Mouse (Mus musculus) neural tube, embryonic 12.5 days (tissue): ENCODE measurements around the gene Pon2. TPM values are rescaled to one million over a fixed set of nuclear protein-coding genes. Genes with fewer than 3 reads are reported as not detected.
A peak's percentile ranks its signal among the peaks of the same experiment; 100 is the strongest.

Experiments
- ATAC-seq: fragments of 200-750 bp; cut with Nextera tagmentation; 2 replicates; pipeline ENCODE4 v1.8.0; 2017; ENCODE audit warnings: low read depth, mild to moderate bottlenecking, moderate TSS enrichment, moderate library complexity; ENCODE audit not compliant: low FRiP score
- H3K27ac ChIP-seq: fragments of 300-500 bp; sonication (generic); 2 replicates; pipeline ENCODE4 v1.5.1; 2016
- H3K27me3 ChIP-seq: fragments of 300-500 bp; sonication (generic); replicated peaks from 2 replicates; pipeline ENCODE4 v1.6.1; 2016; ENCODE audit warnings: mild to moderate bottlenecking
- H3K36me3 ChIP-seq: fragments of 300-500 bp; sonication (generic); 2 replicates; pipeline ENCODE4 v1.6.1; 2016; ENCODE audit warnings: mild to moderate bottlenecking
- H3K4me1 ChIP-seq: fragments of 300-500 bp; sonication (generic); 2 replicates; pipeline ENCODE4 v1.6.1; 2016
- H3K4me2 ChIP-seq: fragments of 300-500 bp; sonication (generic); replicated peaks from 2 replicates; pipeline ENCODE4 v1.6.1; 2016; ENCODE audit warnings: mild to moderate bottlenecking
- H3K4me3 ChIP-seq: fragments of 300-500 bp; sonication (generic); 2 replicates; pipeline ENCODE4 v1.5.1; 2016
- H3K9ac ChIP-seq: fragments of 300-500 bp; sonication (generic); 2 replicates; pipeline ENCODE4 v1.6.1; 2016; ENCODE audit warnings: mild to moderate bottlenecking
- H3K9me3 ChIP-seq: fragments of 300-500 bp; sonication (generic); 2 replicates; pipeline ENCODE4 v1.6.1; 2016; ENCODE audit warnings: mild to moderate bottlenecking
- WGBS: fragments of 180-500 bp; shearing (Covaris S2); methylation state at CpG from one replicate; pipeline ENCODE4 v1.1.7; 2016; 5-methylcytosine and 5-hydroxymethylcytosine counted together
- polyA plus RNA-seq: library from polyadenylated mRNA; unstranded; fragments of >200 nt; fragmentation: Nextera tagmentation; extraction: Ambion mirVana; gene quantifications from 2 replicates; pipeline ENCODE4 v1.2.1, GENCODE M21; 2016

The Pon2 gene
- polyA plus RNA-seq, 1 experiment from 2014 or later: 31.5 TPM

DNA sequence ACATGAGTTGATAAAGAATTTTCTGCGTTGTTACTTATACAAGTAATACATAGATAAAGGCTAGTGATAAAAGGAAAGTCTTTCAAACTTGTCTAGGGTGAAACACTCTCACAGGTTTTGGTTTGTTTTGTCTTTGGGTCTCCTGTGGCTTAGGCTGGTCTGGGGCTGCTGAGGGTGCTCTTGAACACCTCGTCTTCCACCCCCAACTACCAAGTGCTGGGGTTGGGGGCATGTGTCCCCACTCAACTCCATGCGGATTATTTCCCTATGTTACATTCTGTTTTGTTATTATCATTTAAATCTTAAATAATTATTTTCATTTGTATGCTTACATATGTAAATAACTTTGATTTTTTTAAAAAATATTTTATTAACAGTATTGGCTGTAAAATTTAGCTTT is 12.2 kb upstream of the Pon2 start:
- no peaks in the 10 kb centered on the region for H3K4me1 ChIP-seq
- ATAC-seq: no peak
- no peak overlapping the region for H3K4me3 ChIP-seq
- H3K27ac ChIP-seq: no peak overlapping the region
- no peaks in the 10 kb centered on the region for H3K27me3 ChIP-seq
- 88% methylated on average over 3 of the region's 3 CpGs for WGBS
- H3K36me3 ChIP-seq: no peaks in the 10 kb centered on the region
- no peaks in the 10 kb centered on the region for H3K9me3 ChIP-seq
- no peak overlapping the region for H3K9ac ChIP-seq
- H3K4me2 ChIP-seq: no peak overlapping the region

DNA sequence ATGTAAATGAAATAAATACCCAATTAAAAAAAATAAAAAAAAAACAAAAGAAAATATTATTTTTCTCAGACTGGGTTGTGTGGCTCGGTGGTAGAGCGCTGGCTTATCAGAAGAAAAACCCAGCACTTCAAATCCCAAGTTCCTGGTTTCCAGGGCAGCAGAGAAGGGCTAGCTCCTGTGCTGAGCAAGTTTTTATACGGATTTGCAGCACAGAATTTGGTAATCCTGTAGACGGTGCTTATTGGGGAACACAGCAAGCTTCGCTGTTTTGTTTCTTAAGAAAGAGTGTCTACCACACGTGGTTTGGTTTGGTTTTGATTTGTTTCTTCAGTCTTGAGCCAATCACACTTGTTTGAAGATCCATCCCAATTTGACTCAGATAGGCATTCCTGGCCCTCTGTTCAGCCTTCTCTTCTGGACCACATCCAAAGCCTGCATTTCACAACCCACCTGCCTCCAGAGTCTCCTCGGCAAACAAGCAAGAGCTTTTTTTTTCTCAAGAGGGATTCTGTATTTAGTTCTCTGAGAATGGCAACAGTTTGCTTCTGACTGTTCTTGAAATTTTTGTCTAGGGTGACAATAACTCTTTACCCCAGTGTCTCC is 11.4 kb upstream of the Pon2 start:
- H3K9me3 ChIP-seq: no peaks in the 10 kb centered on the region
- WGBS: 83% methylated on average over 7 of the region's 7 CpGs
- H3K4me1 ChIP-seq: no peaks in the 10 kb centered on the region
- H3K4me2 ChIP-seq: no peak overlapping the region
- no peaks in the 10 kb centered on the region for H3K36me3 ChIP-seq
- ATAC-seq: no peak
- H3K27ac ChIP-seq: no peak overlapping the region
- no peak overlapping the region for H3K4me3 ChIP-seq
- no peaks in the 10 kb centered on the region for H3K27me3 ChIP-seq
- H3K9ac ChIP-seq: no peak overlapping the region

DNA sequence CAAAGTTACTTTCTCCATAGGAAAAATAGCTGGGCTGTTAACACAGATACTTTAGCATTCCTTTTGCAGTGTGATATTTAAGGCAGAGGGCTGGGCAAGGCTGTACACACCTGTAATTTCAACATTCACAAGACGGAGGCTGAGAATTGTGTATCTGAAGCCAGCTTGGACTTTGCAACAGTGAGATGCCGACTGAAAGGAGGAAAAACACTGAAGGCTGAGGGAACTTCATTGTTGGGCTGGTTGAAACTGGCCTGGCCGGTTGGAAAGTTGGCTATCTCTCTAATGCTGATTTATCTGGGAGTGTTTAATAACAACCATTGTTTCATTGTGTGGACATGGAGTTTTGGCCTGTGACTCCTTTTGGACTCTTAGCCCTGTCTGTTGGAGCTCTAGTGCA is 7.7 kb upstream of the Pon2 start:
- no peak overlapping the region for H3K4me2 ChIP-seq
- no peak for ATAC-seq
- no peak overlapping the region for H3K4me3 ChIP-seq
- H3K27ac ChIP-seq: no peak overlapping the region
- 72% methylated on average over 3 of the region's 3 CpGs for WGBS
- no peaks in the 10 kb centered on the region for H3K4me1 ChIP-seq
- H3K36me3 ChIP-seq: no peaks in the 10 kb centered on the region
- no peaks in the 10 kb centered on the region for H3K9me3 ChIP-seq
- H3K9ac ChIP-seq: no peak overlapping the region
- no peaks in the 10 kb centered on the region for H3K27me3 ChIP-seq

DNA sequence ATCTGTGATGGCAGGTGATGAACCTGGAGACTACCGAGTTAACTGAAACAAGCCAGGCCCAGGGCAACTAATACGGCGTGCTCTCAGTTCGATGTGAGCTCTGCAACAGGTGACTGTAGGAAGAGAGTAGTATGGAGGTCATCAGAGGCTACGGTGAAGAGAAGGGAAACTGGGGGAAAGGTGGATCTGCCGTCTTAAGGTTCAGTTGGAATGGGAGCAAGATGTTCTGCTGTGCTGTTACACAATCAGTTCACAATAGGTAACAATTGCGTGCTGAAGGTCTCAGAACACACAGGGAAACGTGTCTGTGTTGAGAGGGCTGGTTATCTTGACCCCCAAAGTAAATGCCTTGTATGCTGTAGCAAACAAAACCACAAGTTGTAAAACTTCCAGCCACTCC is 6.7 kb upstream of the Pon2 start:
- Histone ChIP-seq H3K36me3 (no peaks in the 10 kb centered on the region), H3K27ac (no peak overlapping the region), H3K9me3 (no peaks in the 10 kb centered on the region), H3K4me2 (no peak overlapping the region), H3K4me3 (no peak overlapping the region), H3K9ac (no peak overlapping the region), H3K27me3 (no peaks in the 10 kb centered on the region), H3K4me1 (no peaks in the 10 kb centered on the region)
- 88% methylated on average over 8 of the region's 8 CpGs for WGBS
- no peak for ATAC-seq

DNA sequence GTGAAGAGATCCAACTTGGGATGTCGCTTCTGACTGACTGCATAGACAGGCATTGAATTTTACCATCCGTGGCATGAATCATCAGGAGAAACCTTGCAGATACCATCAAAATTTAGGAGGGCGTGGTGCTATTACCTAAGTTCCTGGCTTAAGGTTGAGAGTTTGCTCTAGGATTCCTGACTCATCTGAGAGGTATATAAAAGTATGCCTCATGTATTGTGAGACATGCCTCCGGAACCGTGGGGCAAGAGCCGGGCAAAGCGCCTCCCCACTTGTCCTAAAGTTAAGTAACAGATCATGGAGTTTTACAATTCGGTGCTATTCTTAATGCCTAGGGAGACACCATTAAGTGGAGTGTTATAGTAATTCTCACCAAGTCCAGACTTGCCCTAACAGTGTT is 2.4 kb upstream of the Pon2 start:
- ATAC-seq: no peak
- H3K27me3 ChIP-seq: no peaks in the 10 kb centered on the region
- no peak overlapping the region for H3K27ac ChIP-seq
- 88% methylated on average over 8 of the region's 8 CpGs for WGBS
- no peak overlapping the region for H3K9ac ChIP-seq
- H3K36me3 ChIP-seq: no peaks in the 10 kb centered on the region
- H3K4me3 ChIP-seq: no peak overlapping the region
- peaks cover 2% of the 10 kb centered on the region; the same call in 1 of the 2 replicates for H3K4me1 ChIP-seq
- no peaks in the 10 kb centered on the region for H3K9me3 ChIP-seq
- no peak overlapping the region for H3K4me2 ChIP-seq

DNA sequence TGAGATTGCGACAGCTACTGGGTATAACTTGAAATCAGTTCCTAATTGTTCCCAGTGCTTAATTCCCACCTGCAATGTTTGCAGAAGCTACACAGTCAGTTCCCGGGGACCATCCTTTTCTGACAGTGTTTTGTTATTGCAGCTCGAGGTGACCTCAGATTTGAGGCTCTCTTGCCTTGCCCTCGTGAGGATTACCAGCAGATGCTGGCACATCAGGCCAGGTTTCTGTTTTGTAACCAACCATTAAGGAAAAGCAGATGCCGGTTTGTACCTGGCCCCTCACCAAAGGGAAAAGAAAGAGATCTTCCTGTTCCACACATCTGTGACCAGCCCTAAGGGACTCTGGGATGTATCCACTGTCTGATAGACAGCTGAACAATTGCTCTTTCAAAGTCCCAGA is 1.3 kb upstream of the Pon2 start:
- H3K27ac ChIP-seq: no peak overlapping the region
- no peak overlapping the region for H3K9ac ChIP-seq
- ATAC-seq: no peak
- H3K36me3 ChIP-seq: no peaks in the 10 kb centered on the region
- H3K4me1 ChIP-seq: peaks cover 2% of the 10 kb centered on the region; the same call in 1 of the 2 replicates
- H3K27me3 ChIP-seq: no peaks in the 10 kb centered on the region
- 75% methylated on average over 5 of the region's 5 CpGs for WGBS
- H3K4me3 ChIP-seq: no peak overlapping the region
- H3K9me3 ChIP-seq: no peaks in the 10 kb centered on the region
- no peak overlapping the region for H3K4me2 ChIP-seq

DNA sequence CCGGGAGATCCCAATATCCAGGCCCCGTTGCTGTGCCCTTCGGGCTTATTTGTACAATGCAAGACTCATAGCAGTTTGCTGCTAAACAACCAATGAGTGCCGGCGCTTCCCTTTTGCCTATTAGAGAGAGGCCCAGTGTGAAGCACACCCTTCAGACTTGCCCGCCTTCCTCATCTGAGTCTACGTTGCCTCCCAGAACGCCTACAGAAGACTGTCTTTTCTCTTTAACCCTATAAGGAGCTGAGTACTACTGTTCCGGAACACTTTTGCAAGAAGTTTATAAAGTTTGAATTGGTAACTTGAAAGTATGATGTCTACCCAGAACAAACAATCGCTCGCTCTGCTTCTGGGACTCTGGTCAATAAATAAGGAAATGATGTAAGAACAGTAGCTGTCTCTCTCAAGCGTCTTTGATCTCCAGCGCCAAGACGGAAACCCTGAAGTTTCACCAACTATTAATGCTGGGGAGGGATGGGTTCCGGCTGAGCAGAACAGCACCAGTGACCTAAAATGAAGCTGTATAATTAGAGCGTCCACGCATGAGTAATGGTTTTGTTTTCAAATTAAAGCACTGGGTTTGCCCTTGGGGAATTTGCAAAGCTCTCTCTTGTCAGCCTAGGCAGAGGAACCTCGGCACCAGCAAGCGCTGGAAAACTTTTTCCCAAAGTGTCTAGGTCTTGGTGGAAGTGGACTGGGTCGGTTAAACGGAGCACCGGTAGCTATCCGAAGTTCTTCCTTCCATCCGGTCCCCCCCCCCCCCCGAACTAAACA is 749 bp downstream of the Pon2 start:
- WGBS: 5% methylated on average over 23 of the region's 25 CpGs
- H3K27me3 ChIP-seq: no peaks in the 10 kb centered on the region
- peak overlapping the region; percentile 91 for H3K4me2 ChIP-seq
- H3K36me3 ChIP-seq: no peaks in the 10 kb centered on the region
- peak overlapping the region; percentile 75 for H3K9ac ChIP-seq
- no peak overlapping the region for H3K27ac ChIP-seq
- peaks cover 2% of the 10 kb centered on the region; the same call in 1 of the 2 replicates for H3K4me1 ChIP-seq
- H3K4me3 ChIP-seq: peak overlapping the region; percentile 66
- peak; percentile 78 for ATAC-seq
- H3K9me3 ChIP-seq: no peaks in the 10 kb centered on the region

GRCm38 (mm10) chr6:5296067-5296466 is 2.2 kb downstream of the Pon2 start:
- Histone ChIP-seq H3K9ac (no peak overlapping the region), H3K36me3 (no peaks in the 10 kb centered on the region), H3K4me3 (no peak overlapping the region), H3K9me3 (no peaks in the 10 kb centered on the region), H3K4me1 (peaks cover 7% of the 10 kb centered on the region; the same call in 1 of the 2 replicates), H3K27ac (no peak overlapping the region), H3K4me2 (no peak overlapping the region), H3K27me3 (no peaks in the 10 kb centered on the region)
- WGBS: 97% methylated on average over 7 of the region's 7 CpGs
- no peak for ATAC-seq

DNA sequence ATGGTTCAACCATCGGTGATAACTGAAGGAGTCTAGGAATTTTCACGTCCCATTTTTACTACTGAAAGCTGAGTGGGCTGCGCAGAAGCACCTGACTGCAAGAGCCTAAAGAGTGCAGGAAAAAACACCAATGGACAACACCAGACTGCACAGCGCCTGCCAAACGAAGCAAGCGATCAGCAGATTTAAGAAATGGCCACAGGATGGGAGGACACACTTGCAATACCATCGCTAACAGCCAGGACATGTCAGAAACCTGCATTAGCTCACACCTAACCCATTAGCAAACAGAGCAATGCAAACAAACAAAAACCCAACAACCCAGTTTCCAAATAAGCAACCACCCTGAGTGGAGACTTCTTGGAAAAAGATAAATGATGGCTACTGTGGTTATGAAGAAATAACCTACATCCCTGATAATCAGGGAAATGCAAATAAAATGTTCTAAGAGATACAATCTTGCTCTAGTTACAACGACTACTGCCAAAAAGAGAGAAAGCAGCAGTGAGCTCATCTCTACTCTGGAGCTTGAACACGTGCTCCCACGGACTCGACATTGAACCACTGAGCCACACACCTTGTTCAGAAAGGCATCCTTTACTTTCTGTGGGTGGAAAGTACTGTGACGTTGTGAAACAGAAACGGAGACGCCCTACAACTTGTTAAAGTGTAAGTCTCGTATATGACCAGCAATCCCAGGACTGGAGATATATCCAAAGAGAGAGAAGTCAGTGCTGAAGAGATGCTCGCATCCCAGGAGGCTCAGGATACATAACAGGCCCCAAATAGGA is 3.4 kb downstream of the Pon2 start:
- H3K4me1 ChIP-seq: peaks cover 7% of the 10 kb centered on the region; the same call in 1 of the 2 replicates

DNA sequence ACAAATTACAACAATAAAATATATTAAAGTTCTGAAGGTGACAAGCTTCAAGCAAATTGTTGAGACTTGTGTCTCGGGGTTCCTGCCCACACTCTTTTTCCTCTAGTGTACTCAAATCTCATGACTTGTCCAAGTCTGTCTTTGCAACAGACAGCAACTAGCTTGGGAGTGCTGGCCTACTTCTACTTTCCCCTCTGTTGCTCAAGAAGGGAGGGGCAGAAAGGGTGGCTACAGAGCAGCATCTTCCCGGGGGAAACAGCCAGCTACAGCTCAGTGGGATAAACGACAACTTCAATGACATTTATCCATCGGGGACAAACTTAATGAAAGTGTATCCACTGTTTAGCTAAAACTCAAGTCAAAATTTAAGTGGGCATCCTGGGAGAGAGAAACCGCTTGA is 5.4 kb downstream of the Pon2 start:
- no peaks in the 10 kb centered on the region for H3K36me3 ChIP-seq
- H3K4me3 ChIP-seq: no peak overlapping the region
- no peak for ATAC-seq
- no peak overlapping the region for H3K4me2 ChIP-seq
- H3K4me1 ChIP-seq: 0 out of 2 replicates have a peak, but pooled peaks cover 5% of the 10 kb centered on the region
- H3K9ac ChIP-seq: no peak overlapping the region
- H3K27me3 ChIP-seq: no peaks in the 10 kb centered on the region
- no peak overlapping the region for H3K27ac ChIP-seq
- H3K9me3 ChIP-seq: no peaks in the 10 kb centered on the region
- WGBS: 86% methylated on average over 5 of the region's 5 CpGs

More for the DNA sequence above, 3.4 kb downstream of the Pon2 start:
- Histone ChIP-seq H3K4me2 (no peak overlapping the region), H3K4me3 (no peak overlapping the region), H3K9me3 (no peaks in the 10 kb centered on the region), H3K36me3 (no peaks in the 10 kb centered on the region), H3K27me3 (no peaks in the 10 kb centered on the region), H3K27ac (no peak overlapping the region), H3K9ac (no peak overlapping the region)
- WGBS: 94% methylated on average over 16 of the region's 16 CpGs
- no peak for ATAC-seq

DNA sequence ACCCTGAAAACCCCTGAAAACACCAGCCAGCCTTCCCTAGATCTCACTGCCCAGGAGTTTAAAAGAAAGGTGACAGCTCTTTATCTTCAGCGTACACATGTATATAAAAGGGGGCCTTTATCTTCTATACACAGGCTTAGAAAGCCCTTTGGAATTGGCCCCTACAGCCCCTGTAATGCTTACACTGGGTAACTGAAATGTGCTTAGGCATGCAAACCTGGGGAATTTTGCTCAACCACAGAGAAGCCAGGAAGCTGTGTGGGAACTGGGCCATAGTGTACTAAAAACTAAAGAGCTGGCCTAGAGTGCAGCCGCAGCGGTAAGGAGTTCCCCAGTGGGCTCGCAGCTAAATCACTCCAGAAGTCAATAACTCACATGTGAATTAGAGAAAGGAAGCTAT is 6.8 kb downstream of the Pon2 start:
- no peaks in the 10 kb centered on the region for H3K9me3 ChIP-seq
- no peak overlapping the region for H3K4me3 ChIP-seq
- H3K27ac ChIP-seq: no peak overlapping the region
- H3K4me2 ChIP-seq: no peak overlapping the region
- ATAC-seq: no peak
- no peak overlapping the region for H3K9ac ChIP-seq
- 73% methylated on average over 4 of the region's 4 CpGs for WGBS
- H3K36me3 ChIP-seq: no peaks in the 10 kb centered on the region
- H3K4me1 ChIP-seq: 0 out of 2 replicates have a peak, but pooled peaks cover 5% of the 10 kb centered on the region
- H3K27me3 ChIP-seq: no peaks in the 10 kb centered on the region

GRCm38 (mm10) chr6:5287919-5288318 is 10.3 kb downstream of the Pon2 start:
- Histone ChIP-seq H3K9ac (no peak overlapping the region), H3K9me3 (no peaks in the 10 kb centered on the region), H3K36me3 (no peaks in the 10 kb centered on the region), H3K27ac (no peak overlapping the region), H3K4me3 (no peak overlapping the region), H3K4me1 (peaks cover 5% of the 10 kb centered on the region; the same call in 1 of the 2 replicates), H3K27me3 (no peaks in the 10 kb centered on the region), H3K4me2 (no peak overlapping the region)
- ATAC-seq: no peak
- WGBS: 66% methylated on average over 5 of the region's 5 CpGs
